Mouse (Mus musculus) embryonic facial prominence, embryonic 15.5 days (tissue): ENCODE results near the gene Svop. TPM values are rescaled to one million over a fixed set of nuclear protein-coding genes. Genes with fewer than 3 reads are reported as not detected.

Experiments
- ATAC-seq: fragments of 200-750 bp; cut with Nextera tagmentation; 2 replicates; pipeline ENCODE4 v1.8.0; 2017; ENCODE audit warnings: low read depth, moderate TSS enrichment; ENCODE audit not compliant: insufficient number of reproducible peaks, low FRiP score, low TSS enrichment
- H3K27ac ChIP-seq: fragments of 300-500 bp; sonication (generic); replicated peaks from 2 replicates; pipeline ENCODE4 v1.5.1; 2015; ENCODE audit warnings: mild to moderate bottlenecking, inconsistent platforms
- H3K27me3 ChIP-seq: fragments of 300-500 bp; sonication (generic); 2 replicates; pipeline ENCODE4 v1.6.1; 2015; ENCODE audit warnings: inconsistent platforms
- H3K36me3 ChIP-seq: fragments of 300-500 bp; sonication (generic); 2 replicates; pipeline ENCODE4 v1.6.1; 2015; ENCODE audit warnings: mild to moderate bottlenecking, inconsistent platforms
- H3K4me1 ChIP-seq: fragments of 300-500 bp; sonication (generic); 2 replicates; pipeline ENCODE4 v1.6.1; 2015; ENCODE audit warnings: inconsistent platforms
- H3K4me2 ChIP-seq: fragments of 300-500 bp; sonication (generic); replicated peaks from 2 replicates; pipeline ENCODE4 v1.6.1; 2015; ENCODE audit warnings: mild to moderate bottlenecking, inconsistent platforms
- H3K4me3 ChIP-seq: fragments of 300-500 bp; sonication (generic); replicated peaks from 2 replicates; pipeline ENCODE4 v1.5.1; 2015; ENCODE audit warnings: mild to moderate bottlenecking, inconsistent platforms
- H3K9ac ChIP-seq: fragments of 300-500 bp; sonication (generic); 2 replicates; pipeline ENCODE4 v1.6.1; 2015; ENCODE audit warnings: inconsistent platforms
- H3K9me3 ChIP-seq: fragments of 300-500 bp; sonication (generic); replicated peaks from 2 replicates; pipeline ENCODE4 v1.6.1; 2016; ENCODE audit warnings: inconsistent platforms
- WGBS: fragments of 180-500 bp; shearing (Covaris S2); methylation state at CpG from one replicate; pipeline ENCODE4 v1.1.7; 2015; 5-methylcytosine and 5-hydroxymethylcytosine counted together
- polyA plus RNA-seq: library from polyadenylated mRNA; unstranded; fragments of >200 nt; fragmentation: Nextera tagmentation; extraction: Ambion mirVana; gene quantifications from 2 replicates; pipeline ENCODE4 v1.2.1, GENCODE M21; 2015

Gene Svop
- polyA plus RNA-seq, 1 experiment from 2014 or later = 0.48 TPM

DNA sequence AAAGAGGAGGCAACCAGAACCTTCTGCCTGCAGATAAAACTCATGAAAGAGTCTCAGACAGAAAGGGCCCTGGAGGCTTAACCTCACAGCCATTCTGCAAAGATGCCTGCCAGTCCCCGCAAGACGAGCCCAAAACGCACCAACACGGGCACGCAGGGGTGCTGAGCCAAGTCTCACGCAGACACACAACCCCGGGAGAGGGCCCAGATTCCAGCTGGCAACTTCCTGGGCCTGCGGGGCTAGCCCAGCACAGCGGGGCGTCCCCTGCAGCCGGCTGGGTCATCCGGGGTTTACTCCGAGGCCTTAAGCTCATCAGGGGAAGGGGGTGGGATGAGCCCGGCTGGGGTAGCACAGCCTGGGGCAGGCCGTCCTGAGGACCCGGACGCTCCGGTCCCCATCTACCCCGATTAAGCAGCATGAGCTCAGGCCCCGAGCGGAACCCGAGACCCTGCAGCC, 98.3 kb downstream of the Svop start:
- peaks cover 2% of the 10 kb centered on the region; the same call in 1 of the 2 replicates for H3K36me3 ChIP-seq
- ATAC-seq = peak; percentile 48
- no peaks in the 10 kb centered on the region for H3K9me3 ChIP-seq
- peaks cover 38% of the 10 kb centered on the region for H3K4me1 ChIP-seq
- under 1% methylated on average over 22 of the region's 22 CpGs for WGBS
- peak overlapping the region; percentile 82 for H3K4me3 ChIP-seq
- H3K4me2 ChIP-seq = peak overlapping the region; percentile 70
- H3K27ac ChIP-seq = peak overlapping the region; percentile 92
- peak overlapping the region; percentile 85 for H3K9ac ChIP-seq
- no peaks in the 10 kb centered on the region for H3K27me3 ChIP-seq

DNA sequence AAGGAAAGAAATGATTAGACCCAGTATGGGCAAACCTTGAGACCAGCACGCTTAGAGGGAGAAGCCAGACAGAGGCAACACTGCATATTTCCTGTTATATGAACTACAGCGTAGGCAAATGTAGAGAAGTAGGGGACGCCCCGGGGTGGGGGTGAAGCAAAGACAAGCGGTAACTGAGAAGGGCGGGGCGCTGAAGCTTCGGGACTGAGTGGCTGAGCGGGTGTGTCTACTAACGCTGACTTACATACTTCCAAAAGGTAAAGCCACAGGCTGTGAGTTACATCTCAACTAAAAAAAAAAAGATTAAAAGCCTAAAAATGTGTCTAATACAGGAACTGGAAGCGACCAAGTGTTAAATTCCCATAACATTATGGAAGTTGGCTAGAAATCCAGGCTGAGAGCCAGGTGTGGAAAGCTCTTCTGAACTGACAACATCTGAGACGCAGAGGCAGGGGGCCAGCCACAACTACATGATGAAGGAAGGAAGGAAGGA, 99.0 kb downstream of the Svop start:
- no peak for ATAC-seq
- H3K9ac ChIP-seq = peak overlapping the region; percentile 85; the same call in 1 of the 2 replicates

DNA sequence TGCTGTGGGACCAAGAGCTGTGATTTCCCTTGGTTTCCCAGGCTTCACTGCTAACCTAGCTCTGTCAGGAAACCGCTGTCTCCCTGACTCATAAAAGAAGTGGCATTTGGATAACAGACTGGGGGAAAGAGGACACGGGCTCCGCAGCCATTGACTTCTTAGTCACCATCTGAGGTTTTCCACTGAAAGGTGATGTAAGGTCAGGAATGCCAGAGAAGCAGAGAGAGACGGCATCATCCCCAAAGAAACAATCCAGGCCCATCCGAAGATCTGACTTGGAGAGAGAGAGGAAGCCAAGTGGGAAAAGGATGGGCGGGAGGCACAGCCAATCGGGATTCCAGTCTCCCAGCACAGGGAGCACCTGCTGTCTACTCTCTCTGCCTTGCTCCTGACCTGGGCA, 100.2 kb downstream of the Svop start:
- Histone ChIP-seq H3K9me3 (no peaks in the 10 kb centered on the region), H3K27me3 (no peaks in the 10 kb centered on the region), H3K9ac (no peak overlapping the region), H3K4me2 (no peak overlapping the region), H3K4me3 (no peak overlapping the region), H3K4me1 (peaks cover 39% of the 10 kb centered on the region), H3K36me3 (peaks cover 5% of the 10 kb centered on the region; the same call in 1 of the 2 replicates), H3K27ac (no peak overlapping the region)
- WGBS = 71% methylated on average over 7 of the region's 7 CpGs
- no peak for ATAC-seq

More for the DNA sequence above, 99.0 kb downstream of the Svop start:
- Histone ChIP-seq H3K27ac (peak overlapping the region; percentile 92), H3K4me3 (peak overlapping the region; percentile 82), H3K9me3 (no peaks in the 10 kb centered on the region), H3K27me3 (no peaks in the 10 kb centered on the region), H3K4me2 (peak overlapping the region; percentile 70), H3K4me1 (peaks cover 38% of the 10 kb centered on the region), H3K36me3 (peaks cover 3% of the 10 kb centered on the region; the same call in 1 of the 2 replicates)
- WGBS = 7% methylated on average over 12 of the region's 12 CpGs

DNA sequence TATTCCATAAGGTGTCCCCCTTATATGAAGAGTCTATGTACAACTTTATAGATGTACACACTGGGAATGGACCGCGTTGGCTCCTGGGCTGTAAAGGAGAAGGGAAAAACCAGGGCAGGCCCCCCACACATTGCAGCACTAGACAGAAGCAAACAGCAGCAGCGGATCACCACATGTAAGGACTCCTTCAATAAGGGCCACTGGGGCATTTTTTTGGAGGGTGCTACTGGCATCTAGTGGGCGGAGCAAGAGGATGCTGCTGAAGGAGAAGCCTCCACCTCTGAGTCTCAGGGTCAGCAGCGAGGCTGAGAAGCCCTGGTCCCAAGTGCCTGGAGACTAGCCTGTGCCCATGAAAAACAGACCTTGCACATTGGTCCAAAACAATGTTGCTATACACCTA, 100.8 kb downstream of the Svop start:
- Histone ChIP-seq H3K4me2 (no peak overlapping the region), H3K9ac (no peak overlapping the region), H3K4me3 (no peak overlapping the region), H3K4me1 (peaks cover 44% of the 10 kb centered on the region), H3K9me3 (no peaks in the 10 kb centered on the region), H3K27me3 (no peaks in the 10 kb centered on the region), H3K36me3 (peaks cover 5% of the 10 kb centered on the region; the same call in 1 of the 2 replicates), H3K27ac (no peak overlapping the region)
- 82% methylated on average over 5 of the region's 5 CpGs for WGBS
- ATAC-seq = no peak

DNA sequence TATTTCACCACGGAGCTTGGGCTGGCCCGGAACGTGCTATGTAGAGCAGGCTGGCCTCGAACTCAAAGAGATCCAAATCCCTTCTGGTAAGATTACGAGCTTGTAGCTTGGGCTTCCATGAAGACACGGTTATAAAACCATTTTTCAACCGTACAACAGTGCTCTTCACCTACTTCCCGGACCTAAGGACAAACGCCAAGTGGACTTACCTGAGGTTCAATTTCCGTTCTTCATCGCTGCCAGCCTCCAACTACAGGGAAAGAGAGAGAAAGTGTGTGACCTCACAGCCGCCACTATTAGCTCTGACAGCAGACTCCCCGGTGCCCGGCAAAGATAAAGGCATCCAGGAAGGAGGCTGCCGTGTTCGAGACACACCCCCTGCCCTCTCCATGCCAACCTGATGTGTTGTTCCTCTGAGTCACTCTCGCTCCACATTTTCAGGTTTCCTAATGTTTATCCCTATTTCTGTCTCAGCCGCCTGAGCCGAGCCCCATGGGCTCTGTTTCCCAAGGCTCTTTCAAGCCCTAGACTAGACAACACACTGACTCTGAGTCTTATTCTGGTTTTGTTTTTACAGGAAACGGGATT, 101.8 kb downstream of the Svop start:
- H3K4me1 ChIP-seq = peaks cover 45% of the 10 kb centered on the region
- 79% methylated on average over 20 of the region's 20 CpGs for WGBS
- ATAC-seq = no peak
- no peak overlapping the region for H3K9ac ChIP-seq
- H3K4me3 ChIP-seq = no peak overlapping the region
- H3K9me3 ChIP-seq = no peaks in the 10 kb centered on the region
- H3K27ac ChIP-seq = no peak overlapping the region
- H3K4me2 ChIP-seq = no peak overlapping the region
- peaks cover 5% of the 10 kb centered on the region; the same call in 1 of the 2 replicates for H3K36me3 ChIP-seq
- H3K27me3 ChIP-seq = no peaks in the 10 kb centered on the region

DNA sequence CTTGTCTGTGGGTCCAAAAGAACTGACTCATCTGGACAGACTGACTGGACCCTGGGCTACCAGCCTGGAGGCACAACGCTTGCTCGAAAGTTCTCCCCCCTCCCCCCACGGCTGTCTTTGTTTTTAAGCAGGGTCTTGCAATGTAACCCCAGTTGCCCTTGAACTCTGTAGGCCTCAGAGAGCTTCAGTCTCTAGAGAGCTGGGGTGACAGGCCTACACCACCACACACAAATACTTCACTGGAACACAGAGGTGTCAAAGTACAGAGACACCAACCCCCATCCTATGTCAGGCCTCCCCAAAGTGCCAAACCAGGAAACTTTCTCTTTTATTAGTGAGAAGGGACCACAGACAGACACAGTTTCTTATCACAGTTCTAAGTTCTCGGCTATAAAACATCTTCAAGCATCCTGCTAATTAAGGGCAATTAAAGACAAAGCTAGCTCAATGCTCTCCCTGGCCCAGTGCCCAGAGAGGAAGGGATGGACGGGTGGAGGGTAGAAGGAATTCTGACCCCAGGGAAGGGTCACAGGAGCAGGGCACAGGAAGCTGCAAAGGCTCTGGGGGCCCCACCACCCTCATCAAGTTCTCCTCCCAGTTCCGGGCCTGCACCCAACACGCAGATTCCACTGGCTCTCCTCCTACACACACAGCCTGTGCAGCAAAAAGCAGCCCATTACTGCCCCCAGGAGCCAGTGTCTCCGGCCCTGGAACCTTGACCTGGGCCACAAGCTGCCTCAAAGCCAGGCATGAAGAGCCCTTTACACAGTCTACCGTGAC, 105.0 kb downstream of the Svop start:
- Histone ChIP-seq H3K27ac (0 out of 2 replicates have a peak overlapping the region, but pooled peaks have one; percentile 48), H3K9me3 (no peaks in the 10 kb centered on the region), H3K27me3 (no peaks in the 10 kb centered on the region), H3K4me3 (no peak overlapping the region), H3K4me2 (no peak overlapping the region), H3K4me1 (peaks cover 23% of the 10 kb centered on the region), H3K36me3 (peaks cover 8% of the 10 kb centered on the region; the same call in 1 of the 2 replicates), H3K9ac (no peak overlapping the region)
- ATAC-seq = no peak
- 32% methylated on average over 9 of the region's 9 CpGs for WGBS

DNA sequence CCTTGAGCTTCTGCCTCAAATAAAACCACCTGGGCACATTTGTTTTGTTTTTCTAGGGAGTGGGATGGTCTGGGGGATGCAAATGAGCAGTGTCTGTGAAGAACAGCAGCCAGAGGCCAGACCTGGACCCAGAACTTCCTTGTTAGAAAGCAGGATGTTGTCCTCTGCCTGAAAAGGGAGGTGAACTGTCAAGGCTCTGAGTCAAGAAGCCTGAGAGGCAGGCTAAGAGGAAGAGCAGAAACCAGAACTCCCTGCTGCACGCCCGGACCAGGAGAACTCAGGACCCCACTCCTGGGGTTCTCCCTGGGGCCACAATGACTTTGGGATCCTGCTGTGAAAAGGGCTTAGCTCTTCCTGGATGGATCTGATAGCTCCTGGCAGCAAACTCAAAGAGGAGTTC, 105.6 kb downstream of the Svop start:
- WGBS = 44% methylated on average over 2 of the region's 2 CpGs
- Histone ChIP-seq H3K4me3 (no peak overlapping the region), H3K4me1 (peaks cover 19% of the 10 kb centered on the region), H3K27me3 (no peaks in the 10 kb centered on the region), H3K4me2 (no peak overlapping the region), H3K9me3 (no peaks in the 10 kb centered on the region), H3K9ac (no peak overlapping the region), H3K36me3 (peaks cover 8% of the 10 kb centered on the region; the same call in 1 of the 2 replicates), H3K27ac (peak overlapping the region; percentile 48; the same call in 1 of the 2 replicates)
- ATAC-seq = no peak

DNA sequence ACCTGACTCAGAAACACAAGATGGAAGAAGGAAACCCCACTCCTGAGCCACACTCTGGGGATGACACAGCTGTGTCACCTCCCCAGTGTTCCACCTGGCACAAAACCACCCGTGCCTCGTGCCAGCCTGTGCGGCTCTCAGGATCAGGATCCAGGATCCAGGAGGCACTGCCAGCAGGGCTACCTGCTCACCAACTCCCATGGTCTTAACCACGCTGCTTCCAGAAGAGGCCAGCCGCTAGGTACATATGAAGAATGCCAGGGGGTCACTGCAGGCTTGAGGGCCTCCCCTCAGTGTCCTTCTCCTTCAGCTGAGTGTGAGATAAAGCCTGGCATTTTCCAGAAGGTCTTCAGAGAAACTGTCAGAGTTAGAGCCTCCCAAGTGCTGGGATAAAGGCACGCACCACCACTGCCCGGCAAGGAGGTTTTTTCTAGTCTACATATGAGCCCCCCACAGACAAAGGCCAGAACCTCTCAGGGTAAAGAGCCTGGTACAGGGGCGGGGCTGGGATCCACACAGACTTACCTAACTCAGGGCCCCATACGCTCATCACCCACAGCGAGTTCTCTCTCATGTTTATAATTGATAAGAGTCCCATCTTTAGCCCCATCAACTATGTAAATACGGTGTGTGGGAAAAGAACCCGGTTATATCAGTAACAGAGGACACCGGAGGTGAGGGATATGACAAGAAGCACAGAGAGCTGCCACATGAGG, 107.2 kb downstream of the Svop start:
- H3K9ac ChIP-seq = no peak overlapping the region
- no peaks in the 10 kb centered on the region for H3K27me3 ChIP-seq
- H3K36me3 ChIP-seq = peaks cover 8% of the 10 kb centered on the region; the same call in 1 of the 2 replicates
- peaks cover 23% of the 10 kb centered on the region for H3K4me1 ChIP-seq
- ATAC-seq = no peak
- H3K4me3 ChIP-seq = no peak overlapping the region
- H3K27ac ChIP-seq = no peak overlapping the region
- H3K9me3 ChIP-seq = no peaks in the 10 kb centered on the region
- no peak overlapping the region for H3K4me2 ChIP-seq
- WGBS = 86% methylated on average over 13 of the region's 13 CpGs

DNA sequence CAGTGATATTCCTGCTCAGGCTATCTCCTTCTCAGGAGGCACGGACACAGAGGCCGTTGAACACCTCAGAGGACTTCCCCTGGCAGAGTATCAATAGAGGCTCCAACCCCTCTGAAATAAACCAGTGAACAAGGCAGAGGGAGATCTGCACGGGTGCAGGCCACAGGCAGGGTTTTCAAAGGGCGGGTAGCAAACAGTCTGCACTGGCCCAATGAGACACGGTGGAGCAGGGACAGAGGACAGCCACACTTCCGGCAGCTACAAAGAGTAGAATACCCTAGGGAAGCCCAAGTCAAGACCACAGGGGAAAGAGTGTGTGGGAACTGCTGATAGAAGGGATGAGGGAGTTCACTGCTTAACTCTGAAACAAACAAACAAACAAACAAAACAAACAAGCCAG, 107.8 kb downstream of the Svop start:
- WGBS = 57% methylated on average over 6 of the region's 6 CpGs
- no peak for ATAC-seq
- Histone ChIP-seq H3K9ac (no peak overlapping the region), H3K4me2 (no peak overlapping the region), H3K27me3 (no peaks in the 10 kb centered on the region), H3K4me3 (no peak overlapping the region), H3K36me3 (0 out of 2 replicates have a peak, but pooled peaks cover 6% of the 10 kb centered on the region), H3K27ac (no peak overlapping the region), H3K9me3 (no peaks in the 10 kb centered on the region), H3K4me1 (peaks cover 23% of the 10 kb centered on the region)

DNA sequence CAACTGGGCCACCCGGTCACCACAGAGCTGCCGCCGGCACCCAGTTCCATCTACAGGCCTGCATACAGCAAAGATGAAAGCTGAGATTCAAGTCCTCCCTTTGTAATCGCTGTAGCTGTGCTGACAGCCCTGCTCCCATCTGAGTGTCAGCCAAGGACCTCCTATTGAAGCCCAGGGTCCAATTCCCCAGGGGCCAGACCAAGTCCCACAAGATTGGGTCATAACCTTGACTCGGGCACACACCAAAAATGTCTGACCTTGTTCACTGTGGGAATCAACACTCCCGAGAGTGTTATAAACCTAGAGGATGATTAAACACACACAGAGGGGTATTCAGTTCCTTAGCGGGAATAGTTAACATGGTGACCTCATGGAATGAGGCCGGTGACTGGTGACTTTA, 109.5 kb downstream of the Svop start:
- WGBS = 82% methylated on average over 8 of the region's 8 CpGs
- Histone ChIP-seq H3K27ac (no peak overlapping the region), H3K36me3 (0 out of 2 replicates have a peak, but pooled peaks cover 8% of the 10 kb centered on the region), H3K4me2 (no peak overlapping the region), H3K9me3 (no peaks in the 10 kb centered on the region), H3K9ac (no peak overlapping the region), H3K4me3 (no peak overlapping the region), H3K27me3 (no peaks in the 10 kb centered on the region), H3K4me1 (peaks cover 29% of the 10 kb centered on the region)
- ATAC-seq = no peak

DNA sequence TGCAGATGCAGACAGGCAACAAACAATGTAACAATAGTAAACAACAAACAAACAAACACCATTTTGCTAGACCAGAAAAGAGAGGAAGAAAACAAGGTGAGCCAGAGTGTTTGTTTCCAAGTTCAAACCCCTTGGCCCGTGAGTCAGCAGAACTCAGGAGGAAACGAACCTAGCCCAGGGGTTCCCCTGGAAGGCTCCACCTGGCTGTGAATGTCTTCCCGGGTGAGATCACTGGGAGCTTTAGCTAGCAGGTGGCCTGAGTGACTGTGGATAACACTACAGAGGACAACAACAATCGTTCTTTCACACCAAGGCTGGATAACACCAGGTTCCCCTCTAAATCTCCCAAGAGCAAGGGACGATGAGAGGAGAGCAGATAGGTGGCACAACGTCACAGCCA, 110.2 kb downstream of the Svop start:
- H3K36me3 ChIP-seq = 0 out of 2 replicates have a peak, but pooled peaks cover 8% of the 10 kb centered on the region
- no peak for ATAC-seq
- H3K4me1 ChIP-seq = peaks cover 22% of the 10 kb centered on the region
- 88% methylated on average over 6 of the region's 6 CpGs for WGBS
- no peaks in the 10 kb centered on the region for H3K9me3 ChIP-seq
- no peak overlapping the region for H3K27ac ChIP-seq
- no peak overlapping the region for H3K4me3 ChIP-seq
- H3K9ac ChIP-seq = no peak overlapping the region
- H3K27me3 ChIP-seq = no peaks in the 10 kb centered on the region
- H3K4me2 ChIP-seq = no peak overlapping the region
